Comparison of ENCODE assay signal across 8 mouse cellular contexts in the genomic region with DNA sequence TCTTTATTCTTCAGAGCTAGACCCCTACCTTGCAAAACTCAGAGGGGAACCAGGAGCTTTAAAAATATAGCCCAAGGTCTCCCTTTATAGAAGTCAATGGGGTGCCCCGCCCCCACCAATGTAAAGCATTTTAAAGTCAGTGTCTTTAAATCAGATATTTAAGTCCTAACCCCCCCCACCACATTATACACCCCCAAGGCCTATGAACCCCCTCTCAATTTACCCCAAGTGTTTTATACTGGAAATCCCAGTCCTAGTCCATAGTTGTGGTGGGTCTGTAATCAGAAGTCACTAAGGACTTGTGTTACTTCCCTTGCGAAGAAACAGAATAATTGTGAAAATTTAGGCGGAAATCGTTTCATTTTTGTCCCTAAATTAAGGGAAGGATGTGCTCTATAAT. TPM values are rescaled to one million over a fixed set of nuclear protein-coding genes. Genes with fewer than 3 reads are reported as not detected.
DNase-seq lines count a peak whose midpoint lies in the region; ATAC-seq and TF ChIP-seq lines count a peak whose summit lies in the region.

No protein-coding gene starts in this region.

- TF ChIP-seq CTCF in hindbrain, postnatal 0 days (IDR thresholded peaks at IDR 0.05; ENCODE audit: low read depth) = no peak

- peak overlapping the region; percentile 95 for H3K4me3 ChIP-seq in megakaryocyte, embryonic 14.5 days (replicated peaks)
- H3K4me3 ChIP-seq in embryonic facial prominence, embryonic 11.5 days (ENCODE audit: low read depth, low read length) = no peak overlapping the region
- H3K4me3 ChIP-seq in hindbrain, postnatal 0 days (ENCODE audit: low read length) = peak overlapping the region; percentile 52; the same call in 1 of the 2 replicates
- H3K4me3 ChIP-seq in midbrain, embryonic 16.5 days (ENCODE audit: low read depth, low read length) = peak overlapping the region; percentile 55

- no peak for ATAC-seq in megakaryocyte, adult 5-6 weeks (ENCODE audit: poor library complexity, severe bottlenecking)
- ATAC-seq in embryonic facial prominence, embryonic 11.5 days (replicated peaks; ENCODE audit: insufficient number of reproducible peaks, low FRiP score, low TSS enrichment, low read depth) = no peak
- ATAC-seq in hindbrain, postnatal 0 days = no peak
- no peak for ATAC-seq in midbrain, embryonic 16.5 days
- no peak for ATAC-seq in erythroid progenitor cell, adult 5-6 weeks (replicated peaks; ENCODE audit: low FRiP score, poor library complexity, severe bottlenecking)

- peak; percentile 42 for DNase-seq in embryonic facial prominence, embryonic 11.5 days (ENCODE audit: low spot score)
- no peak for DNase-seq in hindbrain, postnatal 0 days (ENCODE audit: low spot score)
- DNase-seq in adrenal gland, postnatal 14 days = no peak
- DNase-seq in frontal cortex, postnatal 25 days (ENCODE audit: low spot score in 2 of 2) = no peak

- H3K27ac ChIP-seq in embryonic facial prominence, embryonic 11.5 days (replicated peaks; ENCODE audit: low read depth, low read length) = peak overlapping the region; percentile 99
- H3K27ac ChIP-seq in hindbrain, postnatal 0 days = peak overlapping the region; percentile 94
- H3K27ac ChIP-seq in midbrain, embryonic 16.5 days (ENCODE audit: low read length) = no peak overlapping the region; the same call in 1 of the 2 replicates

- 22% methylated on average over 4 of the region's 4 CpGs for WGBS in embryonic facial prominence, embryonic 11.5 days
- 25% methylated on average over 4 of the region's 4 CpGs for WGBS in hindbrain, postnatal 0 days
- WGBS in midbrain, embryonic 16.5 days = 21% methylated on average over 4 of the region's 4 CpGs

- peaks cover 23% of the 10 kb centered on the region for H3K4me1 ChIP-seq in megakaryocyte, embryonic 14.5 days
- no peaks in the 10 kb centered on the region for H3K4me1 ChIP-seq in embryonic facial prominence, embryonic 11.5 days (ENCODE audit: control insufficient read depth, insufficient read depth, low read length)
- peaks cover 6% of the 10 kb centered on the region; the same call in 1 of the 2 replicates for H3K4me1 ChIP-seq in hindbrain, postnatal 0 days (ENCODE audit: insufficient read depth, low read length)
- peaks cover 17% of the 10 kb centered on the region for H3K4me1 ChIP-seq in midbrain, embryonic 16.5 days (ENCODE audit: control insufficient read depth, insufficient read depth, low read length)

- H3K9me3 ChIP-seq in megakaryocyte, embryonic 14.5 days = no peaks in the 10 kb centered on the region
- no peaks in the 10 kb centered on the region for H3K9me3 ChIP-seq in embryonic facial prominence, embryonic 11.5 days (replicated peaks; ENCODE audit: control insufficient read depth, low read length)
- no peaks in the 10 kb centered on the region for H3K9me3 ChIP-seq in hindbrain, postnatal 0 days (ENCODE audit: low read length)
- H3K9me3 ChIP-seq in midbrain, embryonic 16.5 days (replicated peaks; ENCODE audit: control insufficient read depth, low read length, poor library complexity, severe bottlenecking) = no peaks in the 10 kb centered on the region

- peak overlapping the region; percentile 87; the same call in 1 of the 2 replicates for H3K9ac ChIP-seq in embryonic facial prominence, embryonic 11.5 days (replicated peaks; ENCODE audit: low read length)
- peak overlapping the region; percentile 74; the same call in 1 of the 2 replicates for H3K9ac ChIP-seq in hindbrain, postnatal 0 days (replicated peaks; ENCODE audit: low read length)
- H3K9ac ChIP-seq in midbrain, embryonic 16.5 days (ENCODE audit: low read depth, low read length) = peak overlapping the region; percentile 60; the same call in 1 of the 2 replicates

- H3K36me3 ChIP-seq in megakaryocyte, embryonic 14.5 days (replicated peaks; ENCODE audit: low read length) = no peaks in the 10 kb centered on the region
- no peaks in the 10 kb centered on the region for H3K36me3 ChIP-seq in embryonic facial prominence, embryonic 11.5 days (replicated peaks; ENCODE audit: control insufficient read depth, insufficient read depth, low read depth, low read length)
- H3K36me3 ChIP-seq in hindbrain, postnatal 0 days (ENCODE audit: insufficient read depth, low read length) = no peaks in the 10 kb centered on the region
- H3K36me3 ChIP-seq in midbrain, embryonic 16.5 days (ENCODE audit: control insufficient read depth, insufficient read depth, low read length) = no peaks in the 10 kb centered on the region

- no peaks in the 10 kb centered on the region for H3K27me3 ChIP-seq in megakaryocyte, embryonic 14.5 days (replicated peaks)
- no peaks in the 10 kb centered on the region for H3K27me3 ChIP-seq in embryonic facial prominence, embryonic 11.5 days (ENCODE audit: control insufficient read depth, insufficient read depth, low read length)
- no peaks in the 10 kb centered on the region for H3K27me3 ChIP-seq in hindbrain, postnatal 0 days (ENCODE audit: insufficient read depth, low read length)
- H3K27me3 ChIP-seq in midbrain, embryonic 16.5 days (ENCODE audit: control insufficient read depth, insufficient read depth, low read depth, low read length) = no peaks in the 10 kb centered on the region

- no peak overlapping the region for H3K4me2 ChIP-seq in embryonic facial prominence, embryonic 11.5 days (ENCODE audit: low read depth, low read length)
- peak overlapping the region; percentile 98 for H3K4me2 ChIP-seq in hindbrain, postnatal 0 days (ENCODE audit: low read depth, low read length)
- H3K4me2 ChIP-seq in midbrain, embryonic 16.5 days (ENCODE audit: low read length) = peak overlapping the region; percentile 95

RNA-seq across cellular contexts. Expression of gene Hist1h1c, which starts 0.6 kb away (rescaled TPM):
- 353 and 402 TPM in 2 replicates for polyA plus RNA-seq in megakaryocyte, embryonic 14.5 days (2012; ENCODE audit: insufficient read depth, low replicate concordance)
- total RNA-seq in megakaryocyte, adult 5-6 weeks (2015) = 179 and 186 TPM in 2 replicates
- 1,288 and 1,327 TPM in 2 replicates for total RNA-seq in megakaryocyte, adult 5-6 weeks (2017)
- polyA plus RNA-seq in embryonic facial prominence, embryonic 11.5 days (2014; fragmentation: Nextera tagmentation; extraction: Ambion mirVana) = 18.8 and 19.7 TPM in 2 replicates
- 508 and 626 TPM in 2 replicates for total RNA-seq in hindbrain, postnatal 0 days (2014; rRNA removed)
- 31.4 and 35.4 TPM in 2 replicates for polyA plus RNA-seq in hindbrain, postnatal 0 days (2015; fragmentation: Nextera tagmentation; extraction: Ambion mirVana)
- polyA plus RNA-seq in midbrain, embryonic 16.5 days (2015; fragmentation: Nextera tagmentation; extraction: Ambion mirVana) = 7.1 and 8.7 TPM in 2 replicates
- 300 and 304 TPM in 2 replicates for total RNA-seq in adrenal gland, postnatal 14 days (2021)
- total RNA-seq in erythroid progenitor cell, adult 5-6 weeks (2015; ENCODE audit: low replicate concordance) = 527 and 533 TPM in 2 replicates
- total RNA-seq in erythroid progenitor cell, adult 5-6 weeks (2017; ENCODE audit: low replicate concordance) = 3,859 and 4,708 TPM in 2 replicates

RNA-seq across cellular contexts. Expression of gene Hist1h3c, which starts 7.4 kb away (rescaled TPM):
- polyA plus RNA-seq in megakaryocyte, embryonic 14.5 days (2012; ENCODE audit: insufficient read depth, low replicate concordance) = 12.6 TPM in 1 of 2 replicates, not detected in the other
- total RNA-seq in megakaryocyte, adult 5-6 weeks (2015) = 115 and 119 TPM in 2 replicates
- total RNA-seq in megakaryocyte, adult 5-6 weeks (2017) = 508 and 593 TPM in 2 replicates
- 15.5 and 18.1 TPM in 2 replicates for polyA plus RNA-seq in embryonic facial prominence, embryonic 11.5 days (2014; fragmentation: Nextera tagmentation; extraction: Ambion mirVana)
- 1,362 and 1,480 TPM in 2 replicates for total RNA-seq in hindbrain, postnatal 0 days (2014; rRNA removed)
- 1.6 and 2.1 TPM in 2 replicates for polyA plus RNA-seq in hindbrain, postnatal 0 days (2015; fragmentation: Nextera tagmentation; extraction: Ambion mirVana)
- 0.76 TPM in 1 of 2 replicates, not detected in the other for polyA plus RNA-seq in midbrain, embryonic 16.5 days (2015; fragmentation: Nextera tagmentation; extraction: Ambion mirVana)
- total RNA-seq in adrenal gland, postnatal 14 days (2021) = 82.5 and 109 TPM in 2 replicates
- total RNA-seq in erythroid progenitor cell, adult 5-6 weeks (2015; ENCODE audit: low replicate concordance) = 412 and 474 TPM in 2 replicates
- 1,335 and 2,217 TPM in 2 replicates for total RNA-seq in erythroid progenitor cell, adult 5-6 weeks (2017; ENCODE audit: low replicate concordance)

RNA-seq across cellular contexts. Expression of gene Hist1h2bb, which starts 8.5 kb away (rescaled TPM):
- polyA plus RNA-seq in megakaryocyte, embryonic 14.5 days (2012; ENCODE audit: insufficient read depth, low replicate concordance) = 7.4 TPM in 1 of 2 replicates, not detected in the other
- total RNA-seq in megakaryocyte, adult 5-6 weeks (2015) = 264 and 296 TPM in 2 replicates
- total RNA-seq in megakaryocyte, adult 5-6 weeks (2017) = 5,681 and 7,839 TPM in 2 replicates
- polyA plus RNA-seq in embryonic facial prominence, embryonic 11.5 days (2014; fragmentation: Nextera tagmentation; extraction: Ambion mirVana) = 2.6 and 2.9 TPM in 2 replicates
- 1,454 and 1,759 TPM in 2 replicates for total RNA-seq in hindbrain, postnatal 0 days (2014; rRNA removed)
- polyA plus RNA-seq in hindbrain, postnatal 0 days (2015; fragmentation: Nextera tagmentation; extraction: Ambion mirVana) = 0.49 and 0.55 TPM in 2 replicates
- polyA plus RNA-seq in midbrain, embryonic 16.5 days (2015; fragmentation: Nextera tagmentation; extraction: Ambion mirVana) = not detected in 2 replicates
- total RNA-seq in adrenal gland, postnatal 14 days (2021) = 125 and 171 TPM in 2 replicates
- 856 and 1,017 TPM in 2 replicates for total RNA-seq in erythroid progenitor cell, adult 5-6 weeks (2015; ENCODE audit: low replicate concordance)
- 7,682 and 13,399 TPM in 2 replicates for total RNA-seq in erythroid progenitor cell, adult 5-6 weeks (2017; ENCODE audit: low replicate concordance)

RNA-seq across cellular contexts. Expression of gene Hist1h2ab, which starts 12.9 kb away (rescaled TPM):
- 16.0 and 17.5 TPM in 2 replicates for polyA plus RNA-seq in megakaryocyte, embryonic 14.5 days (2012; ENCODE audit: insufficient read depth, low replicate concordance)
- 64.3 and 114 TPM in 2 replicates for total RNA-seq in megakaryocyte, adult 5-6 weeks (2015)
- 3,821 and 4,666 TPM in 2 replicates for total RNA-seq in megakaryocyte, adult 5-6 weeks (2017)
- 48.1 and 54.7 TPM in 2 replicates for polyA plus RNA-seq in embryonic facial prominence, embryonic 11.5 days (2014; fragmentation: Nextera tagmentation; extraction: Ambion mirVana)
- total RNA-seq in hindbrain, postnatal 0 days (2014; rRNA removed) = 349 and 438 TPM in 2 replicates
- 7.4 and 10.4 TPM in 2 replicates for polyA plus RNA-seq in hindbrain, postnatal 0 days (2015; fragmentation: Nextera tagmentation; extraction: Ambion mirVana)
- polyA plus RNA-seq in midbrain, embryonic 16.5 days (2015; fragmentation: Nextera tagmentation; extraction: Ambion mirVana) = 1.1 and 6.2 TPM in 2 replicates
- total RNA-seq in adrenal gland, postnatal 14 days (2021) = 157 and 198 TPM in 2 replicates
- 222 and 372 TPM in 2 replicates for total RNA-seq in erythroid progenitor cell, adult 5-6 weeks (2015; ENCODE audit: low replicate concordance)
- total RNA-seq in erythroid progenitor cell, adult 5-6 weeks (2017; ENCODE audit: low replicate concordance) = 5,516 and 10,292 TPM in 2 replicates

RNA-seq across cellular contexts. Expression of gene Hist1h3b, which starts 14.0 kb away (rescaled TPM):
- polyA plus RNA-seq in megakaryocyte, embryonic 14.5 days (2012; ENCODE audit: insufficient read depth, low replicate concordance) = 9.9 and 14.5 TPM in 2 replicates
- 495 and 572 TPM in 2 replicates for total RNA-seq in megakaryocyte, adult 5-6 weeks (2015)
- total RNA-seq in megakaryocyte, adult 5-6 weeks (2017) = 546 and 613 TPM in 2 replicates
- polyA plus RNA-seq in embryonic facial prominence, embryonic 11.5 days (2014; fragmentation: Nextera tagmentation; extraction: Ambion mirVana) = 8.3 and 10.5 TPM in 2 replicates
- 956 and 1,079 TPM in 2 replicates for total RNA-seq in hindbrain, postnatal 0 days (2014; rRNA removed)
- polyA plus RNA-seq in hindbrain, postnatal 0 days (2015; fragmentation: Nextera tagmentation; extraction: Ambion mirVana) = 2.6 and 3.2 TPM in 2 replicates
- 0.89 and 1.1 TPM in 2 replicates for polyA plus RNA-seq in midbrain, embryonic 16.5 days (2015; fragmentation: Nextera tagmentation; extraction: Ambion mirVana)
- 247 and 351 TPM in 2 replicates for total RNA-seq in adrenal gland, postnatal 14 days (2021)
- total RNA-seq in erythroid progenitor cell, adult 5-6 weeks (2015; ENCODE audit: low replicate concordance) = 1,233 and 1,450 TPM in 2 replicates
- total RNA-seq in erythroid progenitor cell, adult 5-6 weeks (2017; ENCODE audit: low replicate concordance) = 1,686 and 1,833 TPM in 2 replicates
